9 mouse cellular contexts compared by ENCODE assay signal in the genomic region with DNA sequence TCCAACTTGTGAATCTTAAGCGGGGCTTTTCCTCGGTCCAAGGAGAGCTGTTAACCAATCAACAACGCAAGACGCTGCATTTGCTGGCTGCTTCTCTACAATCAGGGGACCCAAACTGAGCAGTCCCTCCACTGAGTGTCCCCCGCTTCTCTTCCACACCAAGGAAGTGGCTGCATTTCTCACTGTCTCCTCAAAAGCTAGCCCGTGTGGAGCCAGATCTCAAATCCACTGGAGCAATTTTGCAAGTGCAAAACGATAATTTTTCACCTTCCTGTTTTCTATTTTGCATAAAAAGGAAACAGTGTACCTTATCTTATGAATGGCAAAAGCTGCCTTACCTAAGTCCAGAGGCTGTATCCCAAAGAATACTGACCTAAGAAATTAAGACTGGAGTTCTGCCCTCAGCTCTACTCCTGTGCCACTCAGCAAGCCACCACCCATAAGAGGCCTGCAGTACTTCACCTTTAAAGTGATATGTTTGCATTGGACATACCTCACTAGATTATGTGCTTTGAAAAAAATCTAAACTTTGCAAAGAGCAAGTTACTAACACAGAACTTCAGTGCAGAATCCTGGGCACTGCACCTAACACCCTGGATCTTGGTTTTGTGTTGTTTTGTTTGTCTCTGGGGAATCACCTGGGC. TPM values are rescaled to one million over a fixed set of nuclear protein-coding genes. Genes with fewer than 3 reads are reported as not detected.
DNase-seq lines count a peak whose midpoint lies in the region; ATAC-seq lines count a peak whose summit lies in the region.
"Had no signal": no experiment of that assay in that cellular context is flagged by ENCODE, and none has a peak within 500 bp of the region (broad histone marks: within the 10 kb centered on the region; RNA-seq: fewer than 3 reads in every experiment).

No protein-coding gene starts in this region.

- no peak for ATAC-seq in forebrain, embryonic 11.5 days (replicated peaks; ENCODE audit: low FRiP score)
- no peak for ATAC-seq in intestine, embryonic 15.5 days
- no peak for ATAC-seq in neural tube, embryonic 14.5 days (ENCODE audit: low read depth)
- ATAC-seq in megakaryocyte, adult 5-6 weeks (ENCODE audit: poor library complexity, severe bottlenecking): no peak

- H3K4me1 ChIP-seq in forebrain, embryonic 11.5 days (replicated peaks; ENCODE audit: control insufficient read depth, insufficient read depth, low read length): peaks cover 7% of the 10 kb centered on the region; the same call in 1 of the 2 replicates
- peaks cover 8% of the 10 kb centered on the region; the same call in 1 of the 2 replicates for H3K4me1 ChIP-seq in intestine, embryonic 15.5 days (replicated peaks)
- peaks cover 8% of the 10 kb centered on the region; the same call in 1 of the 2 replicates for H3K4me1 ChIP-seq in neural tube, embryonic 14.5 days (ENCODE audit: control insufficient read depth, insufficient read depth, low read length)

- peak overlapping the region; percentile 12 for H3K4me3 ChIP-seq in forebrain, embryonic 11.5 days (ENCODE audit: low read depth, low read length)
- H3K4me3 ChIP-seq in intestine, embryonic 15.5 days (replicated peaks): peak overlapping the region; percentile 10; the same call in 1 of the 2 replicates
- peak overlapping the region; percentile 19; the same call in 1 of the 2 replicates for H3K4me3 ChIP-seq in neural tube, embryonic 14.5 days (ENCODE audit: low read depth, low read length)
- H3K4me3 ChIP-seq: erythroblast, embryonic 14.5 days had no signal

- no peaks in the 10 kb centered on the region for H3K36me3 ChIP-seq in forebrain, embryonic 11.5 days (ENCODE audit: control insufficient read depth, insufficient read depth, low read length)
- H3K36me3 ChIP-seq in intestine, embryonic 15.5 days: no peaks in the 10 kb centered on the region
- H3K36me3 ChIP-seq in neural tube, embryonic 14.5 days (ENCODE audit: control insufficient read depth, insufficient read depth, low read length): no peaks in the 10 kb centered on the region

- peak overlapping the region; percentile 47 for H3K9ac ChIP-seq in forebrain, embryonic 11.5 days (ENCODE audit: low read length)
- no peak overlapping the region for H3K9ac ChIP-seq in intestine, embryonic 15.5 days
- no peak overlapping the region; the same call in 1 of the 2 replicates for H3K9ac ChIP-seq in neural tube, embryonic 14.5 days (replicated peaks; ENCODE audit: low read depth, low read length)

- H3K4me2 ChIP-seq in forebrain, embryonic 11.5 days (ENCODE audit: low read depth, low read length, severe bottlenecking): peak overlapping the region; percentile 42
- peak overlapping the region; percentile 49 for H3K4me2 ChIP-seq in intestine, embryonic 15.5 days (replicated peaks)
- H3K4me2 ChIP-seq in neural tube, embryonic 14.5 days (ENCODE audit: low read depth, low read length): peak overlapping the region; percentile 49

- no peaks in the 10 kb centered on the region for H3K27me3 ChIP-seq in forebrain, embryonic 11.5 days (ENCODE audit: control insufficient read depth, insufficient read depth, low read length)
- H3K27me3 ChIP-seq in intestine, embryonic 15.5 days (replicated peaks): no peaks in the 10 kb centered on the region
- H3K27me3 ChIP-seq in neural tube, embryonic 14.5 days (ENCODE audit: control insufficient read depth, insufficient read depth, low read length): no peaks in the 10 kb centered on the region

- 12% methylated on average over 7 of the region's 7 CpGs for WGBS in forebrain, embryonic 11.5 days
- 17% methylated on average over 7 of the region's 7 CpGs for WGBS in intestine, embryonic 15.5 days
- 20% methylated on average over 7 of the region's 7 CpGs for WGBS in neural tube, embryonic 14.5 days

- intact Hi-C loops in left cerebral cortex, postnatal 36 days (cut with DNase I): loop anchor here (5.0 kb wide), 2 partner anchors 33 to 52 kb away; partner anchors contain the start of gene Nap1l1

- 0 out of 2 replicates have a peak overlapping the region, but pooled peaks have one; percentile 37 for H3K27ac ChIP-seq in forebrain, embryonic 11.5 days (ENCODE audit: low read depth, low read length)
- H3K27ac ChIP-seq in intestine, embryonic 15.5 days: no peak overlapping the region
- no peak overlapping the region for H3K27ac ChIP-seq in neural tube, embryonic 14.5 days (ENCODE audit: low read depth, low read length)

- peak; percentile 9 to 30 for DNase-seq in kidney, postnatal 4 days
- no peak for DNase-seq in kidney, adult 11 months
- no peak for DNase-seq in forebrain, embryonic 11.5 days (ENCODE audit: low spot score)
- DNase-seq in spleen, postnatal 4 days (ENCODE audit: low spot score in 2 of 2): no peak
- DNase-seq in left cerebral cortex, postnatal 36 days (ENCODE audit: low spot score in 2 of 2): no peak

- H3K9me3 ChIP-seq in forebrain, embryonic 11.5 days (ENCODE audit: control insufficient read depth, low read length): no peaks in the 10 kb centered on the region
- no peaks in the 10 kb centered on the region for H3K9me3 ChIP-seq in intestine, embryonic 15.5 days
- no peaks in the 10 kb centered on the region for H3K9me3 ChIP-seq in neural tube, embryonic 14.5 days (ENCODE audit: control insufficient read depth, low read length)

RNA-seq across cellular contexts. Expression of gene Nap1l1, which starts 52.7 kb away (rescaled TPM):
- polyA plus RNA-seq in forebrain, embryonic 11.5 days (2014; fragmentation: Nextera tagmentation; extraction: Ambion mirVana): 399 and 441 TPM in 2 replicates
- polyA plus RNA-seq in intestine, embryonic 15.5 days (2015; fragmentation: Nextera tagmentation; extraction: Ambion mirVana): 168 and 196 TPM in 2 replicates
- 165 and 191 TPM in 2 replicates for polyA plus RNA-seq in neural tube, embryonic 14.5 days (2014; fragmentation: Nextera tagmentation; extraction: Ambion mirVana)
- total RNA-seq in megakaryocyte, adult 5-6 weeks (2015): 369 and 375 TPM in 2 replicates
- 346 and 431 TPM in 2 replicates for total RNA-seq in megakaryocyte, adult 5-6 weeks (2017)
- 100 to 1,000 TPM; 210 to 235 TPM for total RNA-seq in left cerebral cortex, postnatal 36 days (2021)

Comparison
In these comparisons a context has a peak if more than half of its experiments do, and no peak if none do; other contexts are left out.
1. DNase-seq: peak in kidney, postnatal 4 days (2 of 2); none in kidney, adult 11 months (single experiment), forebrain, embryonic 11.5 days (single experiment), spleen, postnatal 4 days (0 of 2) and left cerebral cortex, postnatal 36 days (0 of 2).
2. Peak in every context shown above with its lines, with median percentiles within 50 percentile points of each other: H3K4me2 ChIP-seq and H3K4me3 ChIP-seq.